In genomic region chr12:61521501-61522147, GRCm38 (mm10) we compare ENCODE assay signal across 9 mouse cellular contexts. TPM values are rescaled to one million over a fixed set of nuclear protein-coding genes. Genes with fewer than 3 reads are reported as not detected.
DNase-seq lines count a peak whose midpoint lies in the region; ATAC-seq lines count a peak whose summit lies in the region.
"Had no signal": no experiment of that assay in that cellular context is flagged by ENCODE, and none has a peak within 500 bp of the region (broad histone marks: within the 10 kb centered on the region; RNA-seq: fewer than 3 reads in every experiment).

No protein-coding gene starts in this region.

- WGBS in limb, embryonic 12.5 days = 3% methylated on average over 20 of the region's 20 CpGs

- H3K36me3 ChIP-seq in limb, embryonic 12.5 days = no peaks in the 10 kb centered on the region
- H3K36me3 ChIP-seq: liver, embryonic 15.5 days had no signal

- H3K27me3 ChIP-seq in limb, embryonic 12.5 days = peaks cover 50% of the 10 kb centered on the region

- H3K9me3 ChIP-seq in limb, embryonic 12.5 days = no peaks in the 10 kb centered on the region
- H3K9me3 ChIP-seq: liver, embryonic 15.5 days had no signal

- peak overlapping the region; percentile 81 for H3K4me2 ChIP-seq in limb, embryonic 12.5 days
- H3K4me2 ChIP-seq: liver, embryonic 15.5 days had no signal

- peak overlapping the region; percentile 31 for H3K4me3 ChIP-seq in limb, embryonic 12.5 days (replicated peaks)
- H3K4me3 ChIP-seq: liver, embryonic 15.5 days had no signal

- peak; percentile 2 for DNase-seq in cerebellum, adult 11-12 months
- no peak for DNase-seq in cerebellum, adult 8-10 months
- peak; percentile 39 for DNase-seq in testis, postnatal 10 days (ENCODE audit: low spot score)
- DNase-seq in testis, postnatal 14 days (ENCODE audit: low spot score) = no peak
- DNase-seq in right cerebral cortex, postnatal 4 days = peak; percentile 27
- no peak for DNase-seq in urinary bladder, postnatal 36 days (ENCODE audit: low spot score in 2 of 2)
- no peak for DNase-seq in gastrocnemius, adult 8-10 months (ENCODE audit: low spot score in 2 of 2)

- 0 out of 2 replicates have a peak, but pooled peaks have one; percentile 6 for ATAC-seq in limb, embryonic 12.5 days (ENCODE audit: insufficient number of reproducible peaks, insufficient read depth, low FRiP score, low TSS enrichment, low read depth)

- H3K9ac ChIP-seq in limb, embryonic 12.5 days (replicated peaks) = no peak overlapping the region
- H3K9ac ChIP-seq: liver, embryonic 15.5 days had no signal

- H3K4me1 ChIP-seq in limb, embryonic 12.5 days (replicated peaks) = peaks cover 26% of the 10 kb centered on the region
- H3K4me1 ChIP-seq: liver, embryonic 15.5 days had no signal

- H3K27ac ChIP-seq in limb, embryonic 12.5 days = no peak overlapping the region
- H3K27ac ChIP-seq: liver, embryonic 15.5 days had no signal

RNA-seq across cellular contexts. Expression of gene Lrfn5, which starts 1.3 kb away (rescaled TPM):
- 1.6 and 2.8 TPM in 2 replicates for polyA plus RNA-seq in limb, embryonic 12.5 days (2016; fragmentation: Nextera tagmentation; extraction: Ambion mirVana)
- under 1 TPM; 0.07 to 0.52 (median 0.13) TPM for total RNA-seq in gastrocnemius, adult 8-10 months (2022)

Comparison
In these comparisons a context has a peak if more than half of its experiments do, and no peak if none do; other contexts are left out.
1. DNase-seq: peak in cerebellum, adult 11-12 months (single experiment), testis, postnatal 10 days (single experiment) and right cerebral cortex, postnatal 4 days (single experiment); none in cerebellum, adult 8-10 months (single experiment), testis, postnatal 14 days (single experiment), urinary bladder, postnatal 36 days (0 of 2) and gastrocnemius, adult 8-10 months (0 of 2).